Mouse (Mus musculus) thymus, adult 2 months (tissue): ENCODE results near the gene Smyd1.

Source experiments
- CTCF ChIP-seq: fragments of 200-500 bp; IDR thresholded peaks from 2 replicates; pipeline ENCODE4 v1.5.1; 2012; ENCODE audit warnings: mild to moderate bottlenecking, control low read depth, low read length, moderate library complexity, borderline replicate concordance; ENCODE audit not compliant: control insufficient read depth, poor library complexity, insufficient read depth; ENCODE audit errors: extremely low read depth
- POLR2A ChIP-seq: fragments of 200-500 bp; IDR thresholded peaks from 2 replicates; pipeline ENCODE4 v1.6.1; 2012; ENCODE audit warnings: mild to moderate bottlenecking, low read length, control low read depth, moderate library complexity; ENCODE audit not compliant: control insufficient read depth, poor library complexity, insufficient read depth; ENCODE audit errors: extremely low read depth

DNA sequence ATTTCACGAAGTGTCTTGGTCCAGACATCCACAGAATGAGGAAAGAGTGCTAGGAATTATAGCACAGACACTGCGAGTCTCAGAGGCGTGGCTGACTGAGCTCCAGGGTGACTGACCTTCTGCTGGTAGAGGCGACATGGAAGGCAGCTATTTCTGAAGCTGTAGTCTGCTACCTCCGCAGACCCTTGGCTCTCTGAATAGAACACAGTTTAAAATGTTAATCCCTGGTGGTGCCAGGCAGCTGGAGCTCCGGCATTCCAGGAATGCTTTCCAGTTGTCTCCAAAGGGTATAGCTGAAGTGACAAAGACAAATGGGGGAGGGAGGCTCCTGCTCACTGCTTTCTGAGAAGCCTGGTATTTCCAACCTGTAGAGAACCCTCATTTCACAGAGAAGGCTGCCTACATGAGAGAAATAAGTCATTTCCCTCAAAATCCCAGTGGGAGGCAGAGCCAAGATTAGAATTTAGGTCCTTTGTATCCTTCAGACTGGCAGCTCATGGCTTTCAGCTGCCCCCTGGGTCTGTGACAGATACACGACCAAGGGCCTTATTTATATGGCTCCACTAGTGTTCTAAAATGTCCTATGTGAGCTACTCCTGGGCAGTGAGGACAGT lies 94.8 kb downstream of the Smyd1 start:
- TF ChIP-seq CTCF (no peak), POLR2A (no peak)
